Mouse (Mus musculus): ENCODE data around the gene Bptf.
"Not testable (repeated sequence)": the region's sequence is repeated elsewhere in the genome, so short reads cannot be mapped to it uniquely, and the experiment has no call there.

Gene Bptf

DNA sequence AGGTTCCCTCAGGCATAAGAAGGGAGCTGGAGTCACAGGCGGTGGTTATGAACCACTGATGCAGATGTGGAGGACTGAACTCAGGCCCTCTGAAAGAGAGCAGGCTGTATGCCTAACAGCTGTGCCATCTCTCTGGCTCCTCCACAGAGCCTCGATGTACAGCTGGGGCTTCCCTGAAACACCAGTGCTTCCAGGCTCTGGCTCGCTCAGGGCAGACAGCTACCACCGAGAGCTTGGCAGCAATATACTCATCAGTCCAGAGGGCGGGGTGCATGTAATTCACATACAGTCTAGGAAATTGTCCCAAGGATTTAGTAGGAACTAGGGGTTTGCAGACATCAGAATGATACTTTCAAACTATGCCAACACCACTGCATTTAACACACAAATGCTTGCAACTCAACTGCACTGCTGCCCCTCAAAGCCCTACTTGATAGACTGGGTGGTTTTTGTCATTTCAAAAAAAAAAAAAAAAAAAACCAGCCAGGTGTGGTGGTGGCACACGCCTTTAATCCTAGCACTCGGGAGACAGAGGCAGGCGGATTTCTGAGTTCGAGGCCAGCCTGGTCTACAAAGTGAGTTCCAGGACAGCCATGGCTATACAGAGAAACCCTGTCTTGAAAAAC lies 145.8 kb downstream of the Bptf start:
- not testable (repeated sequence) for DNase-seq (ENCODE audit: low spot score)
